Mouse (Mus musculus): ENCODE results near the gene Slc17a1. TPM values are rescaled to one million over a fixed set of nuclear protein-coding genes. Genes with fewer than 3 reads are reported as not detected.

Slc17a1 gene
- polyA plus RNA-seq, 2 experiments from 2014 or later = 0.16 TPM; not detected in 1

DNA sequence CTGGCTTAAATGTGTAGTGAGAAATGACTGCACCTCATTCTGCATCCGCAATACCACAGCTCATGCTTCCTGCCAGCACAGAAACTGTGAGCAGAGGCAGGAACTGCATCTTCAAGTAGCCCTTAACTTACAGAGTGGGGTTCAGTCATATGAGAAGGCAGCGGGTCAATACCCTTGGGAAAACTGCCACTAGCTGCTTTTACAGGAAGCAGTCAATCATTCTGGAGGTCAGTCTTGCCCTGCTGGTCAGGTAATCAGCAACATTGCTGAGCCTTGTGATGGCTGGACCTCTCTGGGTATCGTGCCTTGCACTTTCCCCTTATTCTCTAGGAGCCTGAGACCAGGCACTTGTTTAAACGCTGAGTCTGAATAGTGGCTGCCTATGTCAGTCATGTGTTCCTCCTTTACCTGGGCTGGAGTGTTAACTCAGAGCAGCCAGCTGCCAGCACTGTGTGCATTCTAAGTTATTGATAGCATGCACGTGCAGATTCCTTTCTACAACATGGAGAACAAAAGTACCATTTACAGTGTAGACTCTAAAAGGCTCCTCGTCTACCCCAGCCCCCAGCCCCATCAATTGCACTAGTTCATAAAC is 21.6 kb downstream of the Slc17a1 start:
- no peak for ATAC-seq

- ATAC-seq = no peak
Observed at GRCm38 (mm10) chr13:23892592-23893268, 25.2 kb downstream of the Slc17a1 start.

GRCm38 (mm10) chr13:23893269-23893593 is 25.7 kb downstream of the Slc17a1 start:
- ATAC-seq = no peak

GRCm38 (mm10) chr13:23898242-23898641 is 30.7 kb downstream of the Slc17a1 start:
- peak; percentile 47 for ATAC-seq

DNA sequence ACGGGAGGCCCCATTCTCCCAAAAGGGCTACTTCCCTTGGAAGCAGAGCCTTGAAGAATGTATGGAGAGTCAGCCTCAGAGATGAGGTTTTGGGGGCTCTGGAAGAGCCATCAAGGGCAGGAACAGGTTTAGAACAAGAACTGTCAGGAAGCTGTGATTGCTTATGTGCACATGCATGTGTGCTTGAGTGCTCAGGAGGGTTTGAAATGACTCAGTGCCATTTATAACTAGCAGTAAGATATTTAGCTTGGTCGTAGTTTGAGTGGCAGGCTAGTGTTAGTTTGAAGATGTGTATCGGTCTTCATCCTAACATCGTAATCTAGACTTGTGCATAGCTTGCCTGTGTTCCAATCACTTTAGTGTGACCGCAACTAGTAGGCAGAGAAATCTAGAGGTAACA is 39.4 kb downstream of the Slc17a1 start:
- no peak for ATAC-seq

- no peak for ATAC-seq
Observed at GRCm38 (mm10) chr13:23910121-23910520, 42.6 kb downstream of the Slc17a1 start.

GRCm38 (mm10) chr13:23911335-23911734 is 43.8 kb downstream of the Slc17a1 start:
- no peak for ATAC-seq

GRCm38 (mm10) chr13:23913791-23914306 is 46.3 kb downstream of the Slc17a1 start:
- no peak for ATAC-seq

GRCm38 (mm10) chr13:23914376-23915167 is 47.0 kb downstream of the Slc17a1 start, which contains the start of gene Slc17a4:
Slc17a4 (minus strand) TSS chr13:23915009.
- no peak for ATAC-seq

- no peak for ATAC-seq
Observed at GRCm38 (mm10) chr13:23916132-23916531, 48.6 kb downstream of the Slc17a1 start.

- no peak for ATAC-seq
Observed at GRCm38 (mm10) chr13:23917674-23918073, 50.1 kb downstream of the Slc17a1 start.

- no peak for ATAC-seq
Observed at GRCm38 (mm10) chr13:23925792-23926191, 58.2 kb downstream of the Slc17a1 start.

GRCm38 (mm10) chr13:23928637-23929036 is 61.1 kb downstream of the Slc17a1 start:
- no peak for ATAC-seq

GRCm38 (mm10) chr13:23930461-23930860 is 62.9 kb downstream of the Slc17a1 start:
- ATAC-seq = no peak

- no peak for ATAC-seq
Observed at GRCm38 (mm10) chr13:23930904-23931303, 63.4 kb downstream of the Slc17a1 start.

GRCm38 (mm10) chr13:23933421-23934210 is 66.1 kb downstream of the Slc17a1 start, which contains the start of gene Hist1h2ba:
Hist1h2ba (minus strand) TSS chr13:23934156.
- ATAC-seq = no peak

DNA sequence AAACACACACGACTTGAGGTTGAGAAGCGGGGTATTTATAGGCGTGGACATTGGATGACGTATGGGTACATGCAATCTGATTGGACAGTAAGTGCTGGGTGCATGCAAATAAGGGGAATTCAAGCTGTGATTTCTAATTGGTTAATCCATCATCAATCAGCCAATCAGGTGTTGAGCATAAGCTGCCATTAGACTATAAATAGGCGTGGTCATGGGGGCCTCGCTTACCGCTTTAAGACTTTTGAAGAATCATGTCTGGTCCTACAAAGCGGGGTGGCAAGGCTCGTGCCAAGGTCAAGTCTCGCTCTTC is 66.6 kb downstream of the Slc17a1 start, which contains the start of gene Hist1h2aa:
Hist1h2aa (plus strand) TSS at position 252 of the 310 bp plus-strand sequence.
- no peak for ATAC-seq

- no peak for ATAC-seq
Observed at GRCm38 (mm10) chr13:23938699-23939098, 71.1 kb downstream of the Slc17a1 start.

DNA sequence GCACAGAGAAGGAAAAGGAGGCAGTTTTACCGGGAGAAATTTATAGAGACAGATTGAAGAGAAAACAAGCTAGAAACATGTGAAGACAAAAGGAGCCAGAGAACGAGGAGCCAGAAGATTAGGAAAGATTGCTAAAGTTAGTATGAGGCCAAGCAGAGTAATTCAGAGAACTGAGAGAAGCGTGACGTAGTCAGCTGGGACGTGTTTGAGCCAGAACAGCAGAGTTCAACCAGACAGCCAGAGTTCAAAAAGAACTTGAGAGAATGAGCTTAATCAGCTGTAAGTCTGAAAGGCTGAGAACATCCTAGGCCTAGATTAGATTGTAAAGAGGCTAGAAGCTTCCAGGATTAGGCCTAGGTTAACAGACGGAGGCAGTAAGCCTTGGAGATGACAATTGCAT is 72.7 kb downstream of the Slc17a1 start:
- no peak for ATAC-seq

DNA sequence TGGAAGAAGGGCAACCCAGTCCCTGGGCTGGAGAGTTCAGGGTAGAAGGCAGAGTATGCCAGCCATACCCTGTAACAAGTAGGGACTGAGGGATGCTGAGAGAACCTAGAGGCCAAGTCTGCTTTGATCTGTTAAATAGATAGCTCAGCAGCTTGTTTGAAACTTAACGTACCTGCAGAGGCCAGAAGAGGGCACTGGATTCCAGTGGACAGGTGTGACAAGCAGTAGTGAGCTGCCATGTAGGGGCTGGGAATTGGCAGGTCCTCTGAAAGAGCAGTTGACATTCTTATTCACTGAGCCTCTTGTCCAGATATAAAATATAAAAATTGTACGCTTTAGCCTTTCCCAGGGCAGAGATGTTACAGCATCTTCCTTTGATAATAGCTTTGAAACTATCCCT is 75.3 kb downstream of the Slc17a1 start:
- ATAC-seq = no peak
